Mouse (Mus musculus) stomach, postnatal 0 days (tissue): ENCODE measurements around the gene Knop1.

Experiments used
- CTCF ChIP-seq: IDR thresholded peaks from 2 replicates; pipeline ENCODE4 v1.5.1; 2016; ENCODE audit warnings: antibody characterized with exemption, low read depth, mild to moderate bottlenecking, moderate library complexity
- EP300 ChIP-seq: optimal IDR thresholded peaks from 2 replicates; pipeline ENCODE3; 2016; ENCODE audit warnings: antibody characterized with exemption

GRCm38 (mm10) chr7:118801791-118802190 is 54.3 kb downstream of the Knop1 start:
- TF ChIP-seq CTCF: no peak
- no peak for TF ChIP-seq EP300
